Mouse (Mus musculus) cerebellum, postnatal 25 days (tissue): ENCODE measurements around the gene Ubl7.
"Not testable (repeated sequence)": the region's sequence is repeated elsewhere in the genome, so short reads cannot be mapped to it uniquely, and the experiment has no call there.

Source experiments
- DNase-seq, 2 experiments: peaks; one replicate each; pipeline ENCODE4 v3.0.0; 2021; ENCODE audit warnings: mixed read lengths in 2 of 2

The Ubl7 gene

DNA sequence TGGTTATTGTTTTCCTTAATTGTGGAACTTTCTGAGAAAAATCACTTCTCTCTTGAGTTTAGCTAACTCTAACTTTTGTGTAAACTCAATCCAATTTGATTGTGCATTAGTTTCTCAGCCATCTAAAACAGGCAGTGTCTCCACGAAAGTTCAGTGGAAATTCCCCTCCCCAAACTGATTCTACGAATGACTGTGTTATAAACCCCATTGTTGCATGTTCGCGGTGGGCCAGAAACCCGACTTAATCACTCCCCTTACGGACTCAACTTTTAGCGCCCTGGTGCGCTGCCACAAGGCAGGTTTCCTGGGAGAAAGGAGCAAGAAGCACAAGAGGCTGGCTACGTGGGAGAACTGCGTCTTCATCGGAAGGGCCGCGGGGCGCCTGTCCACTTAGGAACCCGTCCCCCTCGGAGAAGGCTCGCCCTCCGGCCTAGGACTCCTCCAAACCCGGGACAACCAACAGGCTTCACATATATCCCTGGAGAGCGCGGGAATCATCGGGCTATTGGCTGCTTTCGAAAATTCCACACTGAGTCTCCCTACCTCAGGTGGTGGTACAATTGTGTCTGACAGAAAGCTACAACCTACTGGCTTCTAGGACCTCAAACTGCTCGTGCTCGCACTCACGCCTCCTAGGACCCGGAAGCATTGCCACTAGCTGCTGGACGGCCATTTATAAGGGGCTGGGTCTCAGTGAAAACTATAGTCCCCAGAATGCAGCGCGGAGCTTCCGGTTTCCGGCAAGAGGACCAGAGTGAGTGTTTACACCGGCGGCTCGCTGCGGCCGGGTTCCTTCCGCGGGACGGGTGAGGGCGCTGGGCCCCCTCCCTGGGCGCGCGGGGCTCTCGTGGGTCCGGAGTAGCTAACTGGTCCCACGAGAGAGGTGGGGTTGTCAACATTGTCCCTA is at the start of gene Ubl7:
TSS of gene Ubl7 (plus strand) at position 726 of the 907 bp plus-strand sequence.
- peak; percentile 89 to 94 for DNase-seq

DNA sequence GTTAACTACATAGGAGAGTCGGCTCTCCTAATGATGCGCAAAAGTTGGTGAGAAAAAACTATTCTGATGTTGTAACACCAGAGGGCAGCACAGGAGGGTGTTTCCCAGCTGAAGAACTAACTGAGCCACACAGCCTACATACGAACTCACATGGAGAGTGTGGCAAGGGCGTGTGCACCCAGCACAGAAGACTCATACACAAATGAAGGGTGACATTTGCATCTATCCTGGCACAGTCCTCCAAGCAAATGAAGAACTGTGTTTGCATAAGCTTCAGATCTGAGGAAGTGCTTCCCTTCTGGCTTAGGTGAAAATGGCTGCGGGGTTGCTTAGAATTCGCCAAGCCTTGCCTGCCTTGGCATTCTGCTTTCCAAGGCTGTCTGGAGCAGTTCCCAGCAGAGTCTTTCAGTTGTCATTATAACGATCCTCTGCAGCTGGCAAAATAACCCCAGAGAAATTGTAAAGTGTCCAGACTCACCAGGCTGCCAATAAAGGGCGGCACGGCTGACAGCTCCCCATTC is 48.8 kb upstream of the Ubl7 start:
- peak; percentile 65 to 74 for DNase-seq

GRCm38 (mm10) chr9:57864336-57864735 is 46.4 kb upstream of the Ubl7 start:
- DNase-seq: no peak

DNA sequence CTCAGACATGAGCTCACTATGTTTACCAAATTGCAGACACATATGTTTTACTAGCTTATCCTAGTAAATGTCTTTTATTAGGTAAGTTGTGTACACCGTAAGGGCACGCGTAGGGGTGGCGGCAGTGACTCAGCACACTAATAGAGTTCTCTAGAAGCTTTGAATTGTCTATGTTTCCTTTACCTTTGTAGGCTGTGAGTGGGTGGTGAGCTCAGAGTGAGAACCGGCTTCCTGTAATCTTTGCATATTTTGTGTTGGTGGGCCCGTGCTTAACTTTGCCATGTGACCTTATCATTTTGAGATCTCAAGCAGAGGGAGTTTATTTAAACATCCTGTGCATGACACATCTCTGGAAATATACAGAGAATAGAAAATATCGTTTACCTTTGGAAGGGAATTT is 44.2 kb upstream of the Ubl7 start:
- DNase-seq: no peak

- DNase-seq: no peak
Measured at GRCm38 (mm10) chr9:57867236-57867635, 43.5 kb upstream of the Ubl7 start.

DNA sequence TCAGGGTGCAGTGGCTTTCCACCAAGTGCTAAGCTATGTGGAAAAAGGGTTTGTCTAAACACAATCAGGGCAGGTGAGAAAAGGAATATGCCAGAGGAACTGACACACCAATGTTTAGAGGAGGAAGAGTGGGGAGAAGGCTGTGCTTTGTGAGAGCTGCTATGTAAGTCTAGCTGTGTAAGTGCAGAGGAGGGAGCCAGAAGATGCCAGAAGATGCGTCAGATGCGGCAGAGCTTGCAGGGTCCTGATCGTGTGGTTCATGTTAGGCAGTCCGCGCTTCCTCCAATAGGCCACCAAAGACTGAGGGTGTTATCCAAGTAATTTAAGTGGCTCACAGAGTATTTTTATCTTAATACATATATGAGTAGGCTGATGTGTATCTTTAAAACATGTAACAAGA is 42.9 kb upstream of the Ubl7 start:
- DNase-seq: no peak

- DNase-seq: no peak
Measured at GRCm38 (mm10) chr9:57868767-57869166, 42.0 kb upstream of the Ubl7 start.

- no peak for DNase-seq
Measured at GRCm38 (mm10) chr9:57870273-57870816, 40.4 kb upstream of the Ubl7 start.

DNA sequence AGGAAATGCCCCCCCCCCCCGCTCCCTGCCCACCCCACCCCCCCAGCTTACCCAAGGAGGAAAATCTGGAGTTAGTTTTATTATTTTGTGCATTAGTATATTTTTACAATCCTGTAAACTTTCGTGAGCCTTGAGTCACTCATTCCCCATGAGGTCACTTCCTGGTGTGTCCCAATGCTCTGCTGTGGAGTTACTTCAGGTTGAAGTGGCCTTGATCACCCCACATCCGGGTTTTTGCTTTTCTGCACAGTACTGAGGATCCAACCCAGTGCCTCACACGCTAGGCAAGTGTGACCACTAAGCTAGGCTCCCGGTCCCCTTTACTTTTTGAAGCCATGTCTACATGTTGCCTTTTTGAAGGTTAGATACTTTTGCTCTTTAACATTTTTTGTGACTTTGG is 36.6 kb upstream of the Ubl7 start:
- DNase-seq: no peak

GRCm38 (mm10) chr9:57874994-57875393 is 35.8 kb upstream of the Ubl7 start:
- DNase-seq: no peak

DNA sequence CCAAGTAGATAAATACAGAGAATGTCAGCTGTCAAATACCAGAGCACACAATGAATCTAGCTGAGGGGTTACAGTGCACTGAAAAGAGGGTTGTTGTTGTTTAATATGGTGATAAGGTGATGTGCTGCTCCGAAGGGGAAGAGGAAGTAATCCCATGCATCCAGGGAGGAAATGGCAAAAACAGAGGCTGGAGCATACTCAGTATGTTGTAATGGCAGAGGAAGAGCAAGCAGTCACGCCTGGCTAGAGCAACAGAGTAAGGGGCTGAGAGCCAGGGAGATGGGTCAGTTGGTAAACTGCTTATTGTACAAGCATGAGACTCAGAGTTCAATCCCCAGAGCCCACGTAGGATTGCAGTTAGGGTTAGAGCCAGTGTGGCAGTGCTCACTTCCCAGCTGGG is 31.6 kb upstream of the Ubl7 start:
- DNase-seq: no peak

DNA sequence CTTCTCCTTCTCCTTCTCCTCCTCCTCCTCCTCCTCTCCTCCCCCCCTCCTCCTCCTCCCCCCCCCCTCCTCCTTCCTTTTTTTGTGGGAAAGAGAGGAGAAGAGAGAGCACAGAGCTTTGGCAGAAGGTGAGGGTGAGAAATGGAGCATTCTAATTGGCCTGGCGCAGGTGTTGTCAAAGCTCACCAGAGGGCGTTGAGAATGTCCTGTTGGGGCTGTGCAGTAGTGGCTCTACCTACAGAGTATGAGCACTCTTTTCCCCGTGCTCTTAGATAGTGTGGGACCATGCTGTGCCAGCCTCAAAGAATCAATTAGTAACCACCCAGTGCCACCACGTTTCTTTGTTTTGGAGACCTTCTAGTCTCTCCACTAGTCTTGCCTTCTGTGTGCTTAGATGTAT is 30.5 kb upstream of the Ubl7 start:
- DNase-seq: no peak

GRCm38 (mm10) chr9:57881781-57882180 is 29.0 kb upstream of the Ubl7 start:
- DNase-seq: not testable (repeated sequence)

- no peak for DNase-seq
Measured at GRCm38 (mm10) chr9:57883413-57883812, 27.4 kb upstream of the Ubl7 start.

GRCm38 (mm10) chr9:57888119-57888518 is 22.7 kb upstream of the Ubl7 start:
- DNase-seq: no peak

GRCm38 (mm10) chr9:57900478-57900877 is 10.3 kb upstream of the Ubl7 start:
- no peak for DNase-seq

GRCm38 (mm10) chr9:57901197-57901596 is 9.6 kb upstream of the Ubl7 start:
- DNase-seq: no peak

- no peak for DNase-seq
Measured at GRCm38 (mm10) chr9:57901601-57902000, 9.2 kb upstream of the Ubl7 start.

- no peak for DNase-seq
Measured at GRCm38 (mm10) chr9:57902132-57902531, 8.6 kb upstream of the Ubl7 start.

DNA sequence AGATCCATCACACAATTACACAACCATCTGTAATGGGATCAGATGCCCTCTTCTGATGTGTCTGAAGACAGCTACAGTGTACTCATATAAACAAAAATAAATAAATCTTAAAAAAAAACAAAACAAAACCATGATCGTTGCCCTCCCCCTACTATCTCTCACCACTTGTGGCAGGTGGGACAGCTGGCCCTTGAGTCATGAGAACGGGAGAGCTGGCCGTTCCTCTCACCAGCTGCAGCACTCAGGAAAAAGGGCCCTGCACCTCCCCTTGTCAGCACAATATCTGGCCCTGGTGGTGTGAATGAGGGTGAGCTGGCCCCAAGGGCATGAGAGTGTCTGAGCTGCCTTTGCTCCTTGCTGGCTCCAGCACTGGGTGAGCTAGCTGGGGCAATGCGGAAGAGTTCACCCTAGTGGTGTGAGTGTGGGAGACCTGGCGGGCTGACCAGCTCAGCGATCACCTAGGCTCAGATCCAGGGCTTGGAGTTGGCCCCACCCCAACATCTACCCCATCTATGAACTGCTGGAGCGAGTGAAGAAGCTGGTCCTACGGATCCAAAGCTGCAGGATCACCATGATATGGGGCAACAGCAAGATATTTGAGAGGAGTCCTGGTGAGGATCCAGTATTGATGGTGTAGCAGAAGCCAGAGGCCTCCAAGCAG is 7.1 kb upstream of the Ubl7 start:
- DNase-seq: no peak

- no peak for DNase-seq
Measured at GRCm38 (mm10) chr9:57904250-57904644, 6.5 kb upstream of the Ubl7 start.

DNA sequence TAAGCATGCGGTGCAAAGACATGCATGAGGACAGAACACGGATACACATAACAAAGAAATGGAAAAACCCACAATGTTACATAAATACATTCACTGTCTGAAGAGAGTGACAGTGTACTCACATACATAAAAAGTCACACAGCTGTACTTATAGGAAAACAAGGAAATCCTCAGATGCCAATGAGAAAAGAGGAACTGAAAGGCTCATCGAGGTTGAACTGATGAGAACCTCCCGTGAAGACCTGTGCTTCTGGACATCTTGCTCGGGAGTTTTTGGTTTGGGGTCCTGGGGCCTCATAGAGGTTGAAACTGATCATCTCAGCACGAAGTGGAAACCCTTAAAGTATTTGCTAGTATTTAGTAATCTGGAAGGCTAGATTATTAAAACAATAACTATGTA is 3.6 kb upstream of the Ubl7 start:
- no peak for DNase-seq

DNA sequence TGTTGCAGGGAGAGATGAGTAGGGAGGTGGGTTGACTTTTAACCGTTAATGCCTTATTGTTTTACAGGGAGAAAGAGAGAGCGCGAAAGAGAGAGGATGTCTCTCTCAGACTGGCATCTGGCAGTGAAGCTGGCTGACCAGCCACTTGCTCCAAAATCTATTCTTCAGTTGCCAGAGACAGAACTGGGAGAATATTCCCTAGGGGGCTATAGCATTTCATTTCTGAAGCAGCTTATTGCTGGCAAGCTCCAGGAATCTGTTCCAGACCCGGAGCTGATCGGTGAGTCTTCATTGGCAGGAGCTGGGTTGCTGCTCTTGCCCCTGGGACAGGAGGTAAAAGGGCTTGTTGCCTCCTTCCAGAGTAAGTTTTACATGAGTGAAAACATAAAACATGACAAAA is 1.8 kb downstream of the Ubl7 start:
- DNase-seq: no peak
